8 mouse cellular contexts compared by ENCODE assay signal in genomic region chr1:180812463-180813408, GRCm38 (mm10). TPM values are rescaled to one million over a fixed set of nuclear protein-coding genes. Genes with fewer than 3 reads are reported as not detected.
A peak's percentile ranks its signal among the peaks of the same experiment; 100 is the strongest.
DNase-seq lines count a peak whose midpoint lies in the region; ATAC-seq and TF ChIP-seq lines count a peak whose summit lies in the region.

No protein-coding gene starts in this region.

- H3K36me3 ChIP-seq in hindbrain, postnatal 0 days (ENCODE audit: insufficient read depth, low read length) = peaks cover 12% of the 10 kb centered on the region

- H3K9me3 ChIP-seq in hindbrain, postnatal 0 days (ENCODE audit: low read length) = no peaks in the 10 kb centered on the region

- peak overlapping the region; percentile 95 for H3K4me3 ChIP-seq in hindbrain, postnatal 0 days (ENCODE audit: low read length)
- peak overlapping the region; percentile 74 for H3K4me3 ChIP-seq in left cerebral cortex, adult 2 months

- H3K4me2 ChIP-seq in hindbrain, postnatal 0 days (ENCODE audit: low read depth, low read length) = peak overlapping the region; percentile 52

- ATAC-seq in common myeloid progenitor, adult 5-6 weeks (replicated peaks; ENCODE audit: low read depth, poor library complexity, severe bottlenecking) = peak; percentile 12
- no peak for ATAC-seq in hindbrain, postnatal 0 days

- under 1% methylated on average over 68 of the region's 71 CpGs for WGBS in hindbrain, postnatal 0 days

- H3K4me1 ChIP-seq in hindbrain, postnatal 0 days (ENCODE audit: insufficient read depth, low read length) = peaks cover 12% of the 10 kb centered on the region

- intact Hi-C loops in left cerebral cortex, adult 2 months (cut with DNase I) = loop anchor here (1.0 to 5.0 kb wide), 5 partner anchors 36 to 340 kb away; no protein-coding TSS in a partner anchor

- H3K27ac ChIP-seq in hindbrain, postnatal 0 days = peak overlapping the region; percentile 100
- H3K27ac ChIP-seq in left cerebral cortex, adult 2 months = peak overlapping the region; percentile 97

- H3K9ac ChIP-seq in hindbrain, postnatal 0 days (replicated peaks; ENCODE audit: low read length) = peak overlapping the region; percentile 99

- H3K27me3 ChIP-seq in hindbrain, postnatal 0 days (ENCODE audit: insufficient read depth, low read length) = no peaks in the 10 kb centered on the region

- peak; percentile 44 for DNase-seq in T-cell, adult 2 months (ENCODE audit: low spot score)
- peak; percentile 28 to 31 for DNase-seq in gastrocnemius, adult 8-10 months (ENCODE audit: low spot score in 2 of 2)
- DNase-seq in hindbrain, postnatal 0 days (ENCODE audit: low spot score) = peak; percentile 68
- peak; percentile 59 to 60 for DNase-seq in left cerebral cortex, adult 2 months (ENCODE audit: extremely low spot score in 1 of 2, low spot score in 2 of 2)
- peak; percentile 66 for DNase-seq in lung, postnatal 36 days
- DNase-seq in retina, postnatal 1 day = peak; percentile 64
- peak; percentile 53 for DNase-seq in urinary bladder, adult 2 months (ENCODE audit: low spot score)

- TF ChIP-seq CTCF in hindbrain, postnatal 0 days (IDR thresholded peaks at IDR 0.05; ENCODE audit: low read depth) = no peak
- TF ChIP-seq CTCF in left cerebral cortex, adult 2 months (IDR thresholded peaks at IDR 0.05) = no peak

RNA-seq across cellular contexts. Expression of gene H3f3a, which starts 1.0 kb away (rescaled TPM):
- 1,892 and 2,280 TPM in 2 replicates for total RNA-seq in common myeloid progenitor, adult 5-6 weeks (2017)
- 100 to 1,000 TPM; 274 to 310 (median 289) TPM for total RNA-seq in gastrocnemius, adult 8-10 months (2022)
- 1,143 and 1,334 TPM in 2 replicates for total RNA-seq in hindbrain, postnatal 0 days (2014; rRNA removed)
- 1,977 and 1,992 TPM in 2 replicates for polyA plus RNA-seq in hindbrain, postnatal 0 days (2015; fragmentation: Nextera tagmentation; extraction: Ambion mirVana)
- 100 to 1,000 TPM; 261 to 262 TPM for total RNA-seq in left cerebral cortex, adult 2 months (2021)
- 810 and 870 TPM in 2 replicates for polyA plus RNA-seq in urinary bladder, adult 2 months (2012; rRNA removed)

RNA-seq across cellular contexts. Expression of gene Sde2, which starts 38.2 kb away (rescaled TPM):
- 42.4 and 47.0 TPM in 2 replicates for total RNA-seq in common myeloid progenitor, adult 5-6 weeks (2017)
- 1 to 10 TPM; 6.8 to 8.4 (median 7.6) TPM for total RNA-seq in gastrocnemius, adult 8-10 months (2022)
- 11.1 and 13.1 TPM in 2 replicates for total RNA-seq in hindbrain, postnatal 0 days (2014; rRNA removed)
- polyA plus RNA-seq in hindbrain, postnatal 0 days (2015; fragmentation: Nextera tagmentation; extraction: Ambion mirVana) = 21.4 and 21.7 TPM in 2 replicates
- 10 to 100 TPM; 23.4 to 24.5 TPM for total RNA-seq in left cerebral cortex, adult 2 months (2021)
- 18.3 and 19.0 TPM in 2 replicates for polyA plus RNA-seq in urinary bladder, adult 2 months (2012; rRNA removed)
